Mouse (Mus musculus) small intestine, adult 10 weeks (tissue): ENCODE measurements around the gene Vps9d1. TPM values are rescaled to one million over a fixed set of nuclear protein-coding genes. Genes with fewer than 3 reads are reported as not detected.

ENCODE experiments used
- polyA plus RNA-seq: library from polyadenylated mRNA; stranded (reverse); fragments of 350-450 nt; fragmentation: Illumina TruSeq; extraction: RNeasy Lipid Tissue Mini Kit (QIAGEN cat#74804); gene quantifications from one replicate; pipeline ENCODE4 v1.2.3, GENCODE M21; 2014; ENCODE audit warnings: low replicate concordance

Gene Vps9d1
- 0.89 TPM for polyA plus RNA-seq

DNA sequence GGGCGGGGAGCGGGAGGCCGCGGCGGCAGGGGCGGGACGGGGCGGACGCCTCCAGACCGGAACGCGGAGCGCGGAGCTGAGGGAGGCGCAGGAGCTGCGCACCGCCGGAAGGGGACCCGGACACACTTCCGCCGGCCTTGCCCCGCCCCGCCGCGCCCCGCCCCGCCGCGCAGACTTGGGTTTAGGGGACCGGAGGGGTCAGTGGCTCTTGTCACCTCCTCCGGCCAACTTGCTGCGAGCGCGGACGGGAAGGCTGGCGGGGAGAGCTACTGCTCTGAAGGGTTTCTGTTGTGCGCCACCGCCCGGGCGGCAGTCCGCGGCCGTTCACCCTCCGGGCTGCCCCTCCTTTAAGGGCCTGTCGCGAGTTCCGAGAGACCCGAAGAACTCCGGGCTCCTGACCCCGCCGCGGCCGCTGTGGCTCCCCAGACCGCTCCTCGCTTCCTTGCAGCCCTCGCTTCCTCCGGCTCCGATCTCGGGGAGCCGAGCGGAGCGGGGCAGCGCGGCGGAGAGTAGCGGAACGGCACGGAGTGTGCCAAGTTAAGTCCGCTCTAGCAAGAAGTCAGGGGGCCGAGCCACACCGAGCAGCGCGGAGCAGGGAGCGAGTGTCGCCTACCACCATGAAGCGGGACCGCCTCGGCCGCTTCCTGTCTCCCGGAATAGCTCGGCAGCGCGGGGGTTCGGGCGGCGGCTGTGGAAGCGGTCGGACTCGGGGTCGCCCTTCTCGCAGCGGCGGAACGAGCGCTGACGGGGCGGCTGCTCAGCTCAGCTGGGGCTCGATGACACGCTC, at the start of gene Vps9d1, which contains the start of gene Zfp276:
Gene Vps9d1, minus strand, starts transcription at position 250 of the 787 bp plus-strand sequence.
Gene Zfp276, plus strand, starts transcription at position 97 of the 787 bp plus-strand sequence.

DNA sequence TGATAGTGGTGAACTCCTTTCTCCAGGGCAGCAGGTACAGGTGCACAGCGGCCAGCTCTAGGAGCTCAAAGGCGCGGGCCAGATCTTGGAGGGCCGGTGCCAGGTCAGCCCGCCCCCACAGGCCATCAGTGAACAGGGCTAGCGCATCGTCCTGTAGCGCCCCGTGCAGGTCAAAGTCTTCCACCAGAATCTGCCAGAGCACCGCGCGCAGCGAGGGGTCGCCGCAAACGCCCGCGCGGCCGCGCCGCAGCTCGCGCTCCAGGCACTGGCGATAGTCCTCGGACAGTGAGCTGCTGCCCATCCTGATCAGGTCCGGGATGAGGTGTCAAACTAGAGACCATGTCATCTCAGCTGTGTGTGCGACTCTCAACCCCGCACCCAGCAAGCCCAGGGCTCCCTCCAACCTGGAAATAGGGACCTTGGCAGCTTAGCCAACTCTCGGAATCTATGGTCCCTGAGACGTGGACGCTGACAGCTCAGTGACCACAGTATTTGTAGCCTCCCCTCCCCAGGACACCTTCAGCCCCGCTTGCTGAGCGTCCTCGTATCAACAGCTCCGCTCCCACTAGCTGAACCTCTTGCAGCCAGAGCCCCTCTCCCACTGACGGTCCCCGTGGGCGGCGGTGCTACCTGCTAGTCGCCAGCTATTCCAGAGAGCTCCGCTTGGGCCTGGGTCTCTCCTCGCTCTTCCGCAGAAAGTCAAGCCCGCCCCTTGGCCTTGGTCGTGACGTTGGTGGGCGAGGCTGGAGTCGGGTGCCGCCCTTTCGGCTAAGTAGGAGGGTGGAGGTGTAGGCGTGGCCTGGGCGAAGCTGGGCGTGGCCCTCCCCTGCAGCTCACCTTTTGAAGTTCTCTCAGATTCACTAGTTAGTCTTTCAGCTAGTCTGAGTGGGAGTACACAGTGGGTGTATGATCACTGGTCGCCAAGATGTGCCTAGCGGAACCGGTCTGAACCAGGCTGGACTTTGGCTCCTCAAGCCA, 18.3 kb downstream of the Vps9d1 start, which contains the start of gene Spata2l:
Gene Spata2l, minus strand, starts transcription at position 714 of the 978 bp plus-strand sequence.

DNA sequence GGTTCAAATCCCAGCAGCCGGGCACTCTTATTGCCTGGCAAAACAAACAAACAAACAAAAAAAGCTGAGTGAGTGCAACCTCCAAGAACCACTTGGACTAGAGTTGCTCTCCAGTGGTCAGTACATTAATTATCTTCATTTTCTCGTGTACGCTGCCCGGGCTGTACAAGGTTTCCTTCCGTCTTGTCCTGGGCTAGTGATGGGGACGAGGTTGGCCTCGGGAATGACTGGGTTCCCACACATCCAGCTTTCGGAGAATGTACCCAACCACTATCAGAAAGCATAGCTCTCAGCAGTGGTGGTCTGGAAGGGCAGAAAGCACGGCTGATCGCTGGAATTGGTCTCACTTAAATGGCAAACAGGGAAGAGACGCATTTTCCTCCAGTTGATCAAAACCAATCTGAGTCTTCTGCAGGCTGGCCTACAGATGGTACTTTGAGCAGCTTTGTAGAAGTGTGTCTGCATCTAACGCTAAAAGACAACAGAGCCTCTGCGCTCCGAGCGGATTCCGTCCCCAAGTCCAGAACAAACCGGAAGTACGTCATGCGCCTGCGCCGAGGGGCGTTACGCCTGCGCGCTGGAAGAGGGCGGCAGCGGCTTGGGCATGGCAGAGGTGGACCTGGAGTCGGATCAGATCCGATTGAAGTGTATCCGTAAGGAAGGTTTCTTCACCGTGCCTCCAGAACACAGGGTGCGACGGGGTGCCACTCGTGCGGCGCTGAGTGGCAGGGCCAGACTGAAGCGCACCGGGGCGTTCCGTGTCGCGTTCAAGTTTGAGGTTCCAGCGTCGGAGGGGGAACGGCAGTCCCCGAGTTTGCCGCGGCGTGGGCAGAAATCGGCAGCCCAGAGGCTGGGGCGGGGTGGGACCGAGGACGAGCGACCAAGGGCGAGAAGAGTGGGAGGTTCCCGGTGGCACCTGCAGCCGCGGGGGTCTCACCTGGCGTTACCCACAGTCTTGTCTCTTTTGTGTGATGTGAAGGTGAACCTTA, 29.6 kb downstream of the Vps9d1 start, which contains the start of gene Cdk10:
Gene Cdk10, plus strand, starts transcription at position 565 of the 989 bp plus-strand sequence.

DNA sequence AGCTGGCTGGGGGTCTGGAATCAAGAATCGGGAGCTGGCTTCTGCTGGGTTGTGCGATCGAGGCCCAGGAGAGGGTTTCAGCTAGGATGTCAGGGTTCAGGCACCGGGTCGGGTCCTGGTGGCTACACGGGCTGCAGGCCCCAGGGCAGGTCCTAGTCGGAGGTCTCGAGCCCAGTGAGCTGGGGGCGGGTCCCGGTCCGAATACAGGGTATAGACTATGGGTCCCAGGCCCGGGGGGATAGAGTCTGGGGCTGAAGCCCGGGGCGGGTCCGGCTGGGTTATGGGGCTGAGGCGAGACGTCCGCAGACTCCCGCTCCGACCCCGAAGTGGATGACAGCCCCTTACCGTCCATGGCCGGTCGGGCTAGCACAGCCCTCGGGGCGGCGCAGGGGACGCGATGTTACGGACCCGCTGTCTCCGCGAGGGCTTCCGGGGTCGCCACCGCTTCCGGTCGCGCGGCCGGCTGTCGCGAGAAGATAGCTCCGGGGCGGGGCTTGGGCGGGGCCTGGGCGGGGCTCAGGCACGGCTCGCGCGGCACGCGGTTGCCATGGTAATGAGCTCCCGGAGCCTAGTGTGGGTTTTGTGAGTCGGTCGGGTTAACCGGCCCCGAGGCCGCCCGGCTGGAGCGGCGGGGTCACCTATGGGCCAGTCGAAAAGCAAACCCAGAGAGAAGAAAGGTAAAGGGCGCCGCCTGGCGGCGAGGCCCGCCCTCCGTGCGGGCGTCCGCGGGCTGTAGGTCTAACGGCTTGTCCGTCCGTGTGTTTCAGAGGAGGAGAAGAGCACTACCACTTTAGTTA, 41.6 kb downstream of the Vps9d1 start, which contains the start of the genes Chmp1a and Spata33:
Gene Chmp1a, minus strand, starts transcription at position 443 of the 797 bp plus-strand sequence.
Gene Spata33, plus strand, starts transcription at position 512 of the 797 bp plus-strand sequence.

Other genes starting within 250 kb of the Vps9d1 start
- 48.6 TPM for gene Ankrd11, start 212.1 kb downstream of the Vps9d1 start, polyA plus RNA-seq
- gene Spg7, start 191.4 kb downstream of the Vps9d1 start, polyA plus RNA-seq, result 21.2 TPM
- gene Rpl13, start 152.0 kb downstream of the Vps9d1 start, polyA plus RNA-seq, result 16.3 TPM
- gene Cpne7, start 137.0 kb downstream of the Vps9d1 start, polyA plus RNA-seq, result not detected
- not detected for gene Sult5a1, start 96.0 kb downstream of the Vps9d1 start, polyA plus RNA-seq
- 22.8 TPM for gene Dpep1, start 68.1 kb downstream of the Vps9d1 start, polyA plus RNA-seq
- gene Chmp1a, start 41.6 kb downstream of the Vps9d1 start, polyA plus RNA-seq, result 4.3 TPM
- gene Spata33, start 41.5 kb downstream of the Vps9d1 start, polyA plus RNA-seq, result not detected
- 1.6 TPM for gene Cdk10, start 29.5 kb downstream of the Vps9d1 start, polyA plus RNA-seq
- not detected for gene Spata2l, start 18.1 kb downstream of the Vps9d1 start, polyA plus RNA-seq
- 1.4 TPM for gene Zfp276, start 153 bp downstream of the Vps9d1 start, polyA plus RNA-seq
- 0.89 TPM for gene Fanca, start 64.2 kb upstream of the Vps9d1 start, polyA plus RNA-seq
- 0.26 TPM for gene Spire2, start 78.4 kb upstream of the Vps9d1 start, polyA plus RNA-seq
- gene Tcf25, start 119.4 kb upstream of the Vps9d1 start, polyA plus RNA-seq, result 128 TPM
- gene Mc1r, start 152.8 kb upstream of the Vps9d1 start, polyA plus RNA-seq, result not detected
- gene Tubb3, start 157.1 kb upstream of the Vps9d1 start, polyA plus RNA-seq, result 0.30 TPM
- gene Def8, start 169.2 kb upstream of the Vps9d1 start, polyA plus RNA-seq, result 1.8 TPM
- 3.5 TPM for gene Afg3l1, start 223.6 kb upstream of the Vps9d1 start, polyA plus RNA-seq